Mouse (Mus musculus): ENCODE results near the gene Cspg4.
A peak's percentile ranks its signal among the peaks of the same experiment; 100 is the strongest.

Gene Cspg4

GRCm38 (mm10) chr9:56864832-56865231 lies at the start of gene Cspg4:
Cspg4 (plus strand) TSS chr9:56865033.
- DNase-seq (ENCODE audit: inconsistent ontology term): peak; percentile 62

DNA sequence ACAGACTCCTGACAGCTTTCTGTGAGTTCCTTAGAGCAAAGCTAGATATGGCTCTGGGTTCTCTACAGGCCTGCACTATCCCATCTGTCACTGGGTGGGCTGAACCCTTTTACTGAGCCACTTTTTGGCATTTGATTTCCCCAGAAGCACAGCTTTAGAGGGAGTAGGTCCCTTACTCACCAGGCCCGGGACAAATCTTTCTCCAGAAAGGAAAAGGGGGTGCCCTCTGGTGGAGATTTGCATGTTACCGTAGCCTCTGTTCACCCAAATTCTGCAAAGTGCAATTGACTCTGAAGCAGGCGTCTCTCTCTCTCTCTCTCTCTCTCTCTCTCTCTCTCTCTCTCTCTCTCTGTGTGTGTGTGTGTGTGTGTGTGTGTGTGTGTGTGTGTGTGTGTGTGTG lies 39.9 kb upstream of the Cspg4 start:
- peak; percentile 29 for DNase-seq (ENCODE audit: inconsistent ontology term)

- no peak for DNase-seq (ENCODE audit: inconsistent ontology term)
Observed at GRCm38 (mm10) chr9:56825476-56826213, 39.2 kb upstream of the Cspg4 start.

- no peak for DNase-seq (ENCODE audit: inconsistent ontology term)
Observed at GRCm38 (mm10) chr9:56828146-56828545, 36.7 kb upstream of the Cspg4 start.

- no peak for DNase-seq (ENCODE audit: inconsistent ontology term)
Observed at GRCm38 (mm10) chr9:56828841-56829240, 36.0 kb upstream of the Cspg4 start.

DNA sequence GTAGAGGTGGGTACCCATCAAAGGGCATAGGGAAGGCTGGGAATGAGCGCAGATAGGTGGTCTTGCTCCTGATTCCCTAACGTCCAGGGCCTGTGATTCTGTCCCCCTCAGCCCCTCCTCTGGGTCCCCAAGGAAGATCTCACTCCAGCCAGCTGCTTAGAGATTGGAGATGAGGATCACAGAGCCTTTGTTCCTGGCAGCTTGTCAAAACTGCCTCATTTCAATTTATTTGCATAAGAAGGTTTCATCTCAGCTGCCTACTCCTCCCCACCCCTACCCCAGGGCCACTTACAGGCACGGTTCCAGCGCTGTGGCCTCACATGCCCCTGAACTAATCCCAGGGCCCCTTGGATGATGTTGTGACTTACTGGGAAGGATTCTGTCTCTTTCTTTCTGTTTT lies 34.7 kb upstream of the Cspg4 start:
- no peak for DNase-seq (ENCODE audit: inconsistent ontology term)

- no peak for DNase-seq (ENCODE audit: inconsistent ontology term)
Observed at GRCm38 (mm10) chr9:56831904-56832303, 32.9 kb upstream of the Cspg4 start.

DNA sequence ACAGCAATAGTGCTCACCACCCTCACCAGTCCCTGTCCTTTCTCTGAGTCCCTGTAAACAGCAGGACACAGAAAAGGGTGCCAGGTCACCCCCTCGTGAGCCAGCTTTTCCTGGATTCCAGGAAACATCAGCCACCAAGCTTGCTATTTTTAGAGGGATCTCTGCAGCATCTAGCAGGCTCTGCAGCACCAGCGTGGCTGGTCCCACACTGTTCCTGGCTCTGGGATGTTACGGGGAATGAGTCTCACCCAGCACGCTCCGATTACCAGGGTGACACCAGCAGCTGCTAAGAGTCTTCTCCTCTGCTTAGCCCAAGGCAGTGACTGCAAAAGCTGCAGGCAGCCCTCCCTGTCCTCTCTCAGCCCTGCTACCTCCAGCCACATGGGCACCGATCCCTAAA lies 31.9 kb upstream of the Cspg4 start:
- DNase-seq (ENCODE audit: inconsistent ontology term): no peak

DNA sequence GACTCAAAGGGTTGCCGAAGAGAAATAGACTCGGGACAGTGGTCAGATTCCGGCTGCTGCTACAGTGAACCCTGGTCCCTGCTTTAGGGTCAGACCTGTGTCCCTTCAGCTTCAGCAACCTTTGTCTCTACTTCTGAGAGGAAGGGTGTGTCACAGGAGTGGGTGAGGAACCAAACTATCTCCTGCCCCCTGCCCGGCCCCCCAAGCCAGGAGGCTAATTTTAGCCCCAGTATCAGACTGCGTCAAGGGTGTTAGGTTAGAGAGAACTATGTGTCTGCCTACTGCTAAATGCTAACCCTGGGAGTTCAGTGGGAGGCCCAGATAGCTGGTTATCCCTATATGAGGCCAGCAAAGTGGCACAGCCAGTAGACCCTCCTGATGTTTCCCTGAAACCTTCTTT lies 29.7 kb upstream of the Cspg4 start:
- DNase-seq (ENCODE audit: inconsistent ontology term): no peak

DNA sequence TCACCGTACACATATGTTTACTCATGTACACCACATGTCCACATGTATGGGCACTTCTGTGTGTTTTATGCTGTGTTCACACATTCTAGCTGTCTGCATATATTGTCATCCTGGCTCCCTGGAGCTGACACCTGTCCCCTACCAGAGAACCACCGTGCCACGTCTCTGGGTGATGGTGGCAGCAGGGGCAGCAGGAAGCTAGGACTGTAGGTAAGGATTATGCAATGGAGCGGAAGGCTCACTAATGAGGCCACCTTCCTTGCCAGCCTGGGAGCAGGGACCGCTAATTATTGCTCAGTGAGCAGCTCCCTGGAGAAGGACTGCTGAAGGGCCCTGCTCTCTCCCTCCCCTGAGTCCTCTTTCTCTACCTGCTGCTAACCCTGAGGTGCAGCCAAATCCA lies 24.1 kb upstream of the Cspg4 start:
- DNase-seq (ENCODE audit: inconsistent ontology term): no peak

DNA sequence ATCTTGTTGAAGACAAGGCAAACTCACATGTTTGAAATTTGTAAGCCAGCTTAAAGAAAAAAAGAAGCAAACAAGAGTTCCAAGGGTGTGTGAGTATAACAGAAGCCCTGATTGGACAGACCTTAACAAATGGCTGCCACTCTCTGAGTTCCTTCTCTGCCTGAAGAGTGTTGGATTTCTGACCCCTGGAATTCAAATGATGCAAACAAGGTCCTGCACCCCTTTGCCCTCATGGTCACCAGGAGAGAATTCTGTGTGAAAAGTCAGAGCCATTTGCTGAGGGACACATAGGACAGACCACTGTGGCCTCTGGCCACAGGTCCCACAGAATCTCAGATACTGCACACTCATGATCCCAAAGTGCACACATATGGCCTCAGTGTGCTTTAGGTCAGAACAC lies 23.0 kb upstream of the Cspg4 start:
- DNase-seq (ENCODE audit: inconsistent ontology term): no peak

- DNase-seq (ENCODE audit: inconsistent ontology term): no peak
Observed at GRCm38 (mm10) chr9:56842303-56842719, 22.5 kb upstream of the Cspg4 start.

DNA sequence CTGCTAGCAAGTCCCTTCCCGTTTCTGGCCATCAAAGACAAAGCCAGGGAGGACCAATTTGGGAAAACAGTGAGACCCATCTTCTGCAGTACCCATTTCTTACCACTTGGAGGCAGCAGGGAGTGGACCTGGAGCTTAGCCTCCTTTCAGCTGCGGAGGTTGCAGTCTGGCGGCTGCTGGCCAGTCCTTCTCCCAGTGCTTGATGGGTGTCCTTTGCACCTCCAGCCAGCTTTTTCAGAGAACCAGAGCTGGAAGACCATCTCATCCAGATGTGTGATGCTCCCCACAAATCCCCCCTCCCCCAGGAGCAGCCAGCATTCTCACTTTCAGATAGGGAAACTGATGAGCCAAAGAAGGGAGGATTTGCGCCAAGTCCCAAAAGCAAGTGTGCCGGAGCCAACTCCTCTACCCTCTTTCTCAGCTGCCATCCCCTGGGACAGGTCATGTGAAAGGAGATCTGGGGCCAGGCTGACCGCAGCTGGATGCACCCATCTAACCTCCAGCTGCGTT lies 21.1 kb upstream of the Cspg4 start:
- DNase-seq (ENCODE audit: inconsistent ontology term): peak; percentile 37

DNA sequence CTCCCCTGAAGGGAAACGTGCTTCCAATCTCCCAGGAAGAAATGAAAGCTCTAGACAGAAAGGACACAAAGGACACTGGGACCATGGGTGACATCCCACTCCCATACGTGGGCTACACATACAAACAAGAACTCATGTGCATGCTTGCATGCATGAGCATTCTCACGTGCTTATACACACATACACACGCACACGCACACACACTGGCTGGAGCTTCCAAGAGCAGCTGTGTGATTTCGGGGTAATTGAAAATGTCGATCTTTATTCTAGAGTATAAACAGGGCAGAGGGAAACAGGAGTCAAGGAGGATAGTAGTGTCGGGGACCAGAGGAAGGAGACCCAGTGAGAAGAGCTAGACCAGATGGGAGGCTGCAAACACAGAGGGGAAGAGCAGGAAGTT lies 20.2 kb upstream of the Cspg4 start:
- DNase-seq (ENCODE audit: inconsistent ontology term): no peak

GRCm38 (mm10) chr9:56847523-56847922 lies 17.3 kb upstream of the Cspg4 start:
- DNase-seq (ENCODE audit: inconsistent ontology term): no peak

- DNase-seq (ENCODE audit: inconsistent ontology term): peak; percentile 75
Observed at GRCm38 (mm10) chr9:56850128-56850904, 14.5 kb upstream of the Cspg4 start.

GRCm38 (mm10) chr9:56850905-56851252 lies 14.0 kb upstream of the Cspg4 start:
- no peak for DNase-seq (ENCODE audit: inconsistent ontology term)

DNA sequence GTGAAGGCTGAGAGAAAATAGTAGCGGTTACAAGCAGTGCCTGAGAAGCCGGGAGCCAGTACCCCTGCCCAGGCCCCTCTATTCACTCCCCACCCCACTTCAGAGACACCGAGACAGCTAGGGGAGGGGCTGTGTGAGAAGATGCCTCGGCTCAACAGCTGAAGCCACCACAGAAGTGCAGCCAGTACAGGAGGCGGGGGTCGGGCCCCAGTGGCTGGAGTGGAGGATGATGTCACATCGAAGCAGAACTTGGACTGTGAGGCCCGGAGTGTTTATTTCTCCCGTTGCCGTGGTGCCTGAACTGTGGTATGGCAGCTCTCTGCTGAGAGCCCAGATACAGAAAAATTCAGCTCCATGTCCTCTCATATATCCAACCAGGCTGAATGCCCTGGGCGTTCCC lies 13.1 kb upstream of the Cspg4 start:
- DNase-seq (ENCODE audit: inconsistent ontology term): peak; percentile 81

DNA sequence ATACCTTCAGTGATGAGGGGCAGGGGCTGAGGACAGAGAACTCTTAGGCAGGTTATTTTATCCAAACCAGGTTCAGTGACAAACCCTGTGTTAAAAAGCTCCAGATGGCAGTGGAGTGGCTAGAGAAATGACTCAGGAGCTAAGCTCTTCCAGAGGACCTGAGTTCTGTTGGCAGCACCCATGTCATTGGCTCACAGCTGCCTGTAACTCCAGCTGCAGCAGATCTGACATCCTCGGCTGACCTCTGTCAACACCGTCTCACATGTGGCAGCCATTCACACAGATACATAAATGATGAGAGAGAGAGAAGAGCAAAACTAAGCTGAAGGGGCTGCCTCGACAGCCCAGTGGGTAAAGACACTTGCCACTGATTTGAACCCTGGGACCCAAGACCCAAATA lies 7.4 kb upstream of the Cspg4 start:
- DNase-seq (ENCODE audit: inconsistent ontology term): no peak

- peak; percentile 60 for DNase-seq (ENCODE audit: inconsistent ontology term)
Observed at GRCm38 (mm10) chr9:56860035-56860434, 4.8 kb upstream of the Cspg4 start.

DNA sequence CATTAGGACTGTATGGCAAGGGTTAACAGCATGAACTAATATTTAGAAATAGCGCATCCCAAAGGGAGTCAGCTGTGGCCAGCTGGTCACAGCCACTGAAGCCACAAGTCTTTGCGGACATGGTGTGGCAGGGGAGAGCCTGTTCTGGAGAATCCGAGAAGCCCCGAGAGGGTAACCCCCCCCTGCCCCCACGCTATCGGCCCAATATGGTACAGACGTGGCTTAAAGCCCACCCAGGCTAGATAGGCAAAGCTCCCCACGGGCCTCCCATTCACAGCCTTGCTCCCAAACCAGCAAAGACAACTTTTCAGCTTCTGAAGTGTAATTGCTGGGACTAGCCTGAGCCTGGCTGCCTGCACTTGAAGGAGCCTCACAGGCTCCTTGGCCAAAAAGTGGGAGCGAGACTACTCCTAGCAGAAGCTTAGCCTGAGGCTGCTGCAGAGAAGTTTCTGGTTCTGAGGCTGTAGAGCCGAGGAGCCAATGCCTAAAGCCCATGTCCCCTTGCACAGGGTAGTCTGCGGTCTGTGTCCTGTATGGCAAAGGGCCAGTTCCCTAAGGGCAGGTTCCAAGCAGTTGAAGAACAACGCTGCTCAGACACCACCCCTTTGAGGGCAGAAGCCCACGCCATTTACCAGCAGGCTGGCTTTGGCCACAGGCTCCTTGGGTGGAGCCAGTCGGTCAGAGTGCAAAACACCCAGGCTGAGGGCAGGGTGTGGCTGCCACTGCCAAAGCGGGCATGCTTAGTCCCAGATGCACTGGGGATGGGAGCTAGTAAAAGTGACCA lies 4.2 kb upstream of the Cspg4 start:
- no peak for DNase-seq (ENCODE audit: inconsistent ontology term)

DNA sequence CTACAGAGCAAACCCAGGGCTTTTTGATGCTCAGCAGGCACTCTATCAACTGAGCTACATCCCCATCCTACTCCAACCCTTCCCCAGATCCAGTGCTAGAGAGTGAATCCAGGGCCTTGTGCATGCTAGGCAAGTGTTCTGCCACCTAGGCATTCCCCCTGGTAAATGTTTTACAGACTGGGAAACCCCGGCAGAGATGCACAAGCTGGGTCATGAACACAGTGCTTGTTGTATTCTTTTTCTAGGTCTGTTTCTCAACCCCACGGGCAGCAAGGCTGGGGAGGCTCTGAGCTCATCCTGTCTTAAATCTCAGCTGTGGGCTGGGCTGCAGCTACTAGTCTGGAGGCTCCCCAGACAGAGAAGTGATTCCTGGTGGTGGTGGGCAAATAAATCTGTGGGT lies 2.0 kb upstream of the Cspg4 start:
- no peak for DNase-seq (ENCODE audit: inconsistent ontology term)

Measured in Muller cell, postnatal 12 days (primary cell).